Mouse (Mus musculus): ENCODE measurements around the gene Pik3ip1. TPM values are rescaled to one million over a fixed set of nuclear protein-coding genes. Genes with fewer than 3 reads are reported as not detected.

Gene Pik3ip1
- polyA plus RNA-seq, 1 experiment from 2014 or later: 21.3 TPM

DNA sequence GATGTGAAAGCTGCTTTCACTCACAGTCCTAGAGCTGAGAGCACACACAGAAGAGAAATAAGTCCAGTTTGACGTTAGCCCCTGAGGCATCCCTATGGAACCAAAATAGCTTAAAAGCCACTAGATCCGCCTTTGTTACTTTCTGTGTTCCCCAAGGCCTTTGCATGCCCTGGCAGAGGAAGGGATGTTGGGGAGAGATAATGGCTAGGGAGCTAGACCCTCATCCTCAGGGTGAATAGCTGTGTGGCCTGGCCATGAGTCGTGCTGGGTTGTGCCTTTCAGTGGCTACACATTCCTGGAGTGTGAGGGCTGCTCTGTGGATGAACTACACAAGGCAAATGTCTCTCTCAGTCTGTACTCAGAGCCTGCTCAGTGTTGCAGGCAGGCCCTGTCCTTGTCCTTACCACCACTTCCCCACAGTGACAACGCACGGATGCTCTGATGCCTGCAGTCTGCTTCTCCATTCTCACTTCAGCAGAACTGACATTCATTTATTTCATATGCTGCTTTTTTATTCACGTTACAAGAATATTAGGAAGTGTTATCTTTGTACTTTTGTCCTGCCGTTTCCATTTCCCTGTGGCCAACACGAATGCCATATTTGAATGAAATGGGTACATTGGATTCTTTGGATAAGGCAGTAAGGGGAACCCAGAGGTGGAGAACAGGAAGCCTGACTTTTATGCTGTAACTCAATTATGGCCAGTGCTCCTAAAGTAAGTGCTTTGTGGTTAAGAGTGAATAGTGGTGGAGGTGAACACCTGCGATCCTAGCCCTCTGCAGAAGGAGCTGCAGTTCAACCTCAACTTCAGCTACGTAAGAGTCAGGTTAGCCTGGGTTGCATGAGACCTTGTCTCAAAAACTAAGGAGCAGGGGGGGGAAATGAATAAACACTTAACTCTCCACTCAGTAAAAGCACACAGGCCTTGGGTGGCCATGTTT, 32.1 kb upstream of the Pik3ip1 start:
- no peaks in the 10 kb centered on the region for H3K27me3 ChIP-seq (ENCODE audit: control insufficient read depth, insufficient read depth, low read length)
- DNase-seq (ENCODE audit: low spot score) (no peak), ATAC-seq (ENCODE audit: low FRiP score) (no peak)
- H3K27ac ChIP-seq: no peak overlapping the region
- H3K36me3 ChIP-seq (replicated peaks; ENCODE audit: control insufficient read depth, insufficient read depth): peaks cover 98% of the 10 kb centered on the region
- peaks cover 31% of the 10 kb centered on the region for H3K4me1 ChIP-seq (replicated peaks; ENCODE audit: control insufficient read depth, insufficient read depth, low read length)
- H3K4me3 ChIP-seq (replicated peaks; ENCODE audit: low read length): no peak overlapping the region
- no peak overlapping the region for H3K4me2 ChIP-seq (replicated peaks)
- WGBS: 87% methylated on average over 10 of the region's 10 CpGs
- H3K9me3 ChIP-seq (ENCODE audit: control insufficient read depth, low read length): no peaks in the 10 kb centered on the region
- H3K9ac ChIP-seq: no peak overlapping the region; the same call in 1 of the 2 replicates

DNA sequence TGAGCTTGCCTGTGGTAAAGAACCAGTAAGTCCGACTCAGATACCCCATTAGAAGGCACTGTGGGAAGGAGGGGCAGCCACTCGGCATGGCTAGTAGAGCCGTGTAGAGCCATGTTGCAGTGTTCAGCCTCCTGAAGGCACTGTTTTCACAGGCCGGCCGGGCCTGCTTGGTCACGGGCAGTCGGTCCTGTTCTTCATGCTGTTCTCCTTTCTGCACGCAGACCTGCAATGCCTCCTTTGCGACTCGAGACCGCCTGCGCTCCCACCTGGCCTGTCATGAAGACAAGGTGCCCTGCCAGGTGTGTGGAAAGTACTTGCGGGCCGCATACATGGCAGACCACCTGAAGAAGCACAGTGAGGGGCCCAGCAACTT, 31.4 kb upstream of the Pik3ip1 start:
- 94% methylated on average over 14 of the region's 14 CpGs for WGBS
- H3K4me3 ChIP-seq (replicated peaks; ENCODE audit: low read length): no peak overlapping the region
- DNase-seq (ENCODE audit: low spot score): no peak
- peaks cover 98% of the 10 kb centered on the region for H3K36me3 ChIP-seq (replicated peaks; ENCODE audit: control insufficient read depth, insufficient read depth)
- H3K9ac ChIP-seq: no peak overlapping the region
- H3K9me3 ChIP-seq (ENCODE audit: control insufficient read depth, low read length): no peaks in the 10 kb centered on the region
- no peaks in the 10 kb centered on the region for H3K27me3 ChIP-seq (ENCODE audit: control insufficient read depth, insufficient read depth, low read length)
- H3K27ac ChIP-seq: no peak overlapping the region
- peaks cover 24% of the 10 kb centered on the region for H3K4me1 ChIP-seq (replicated peaks; ENCODE audit: control insufficient read depth, insufficient read depth, low read length)
- no peak for ATAC-seq (ENCODE audit: low FRiP score)
- H3K4me2 ChIP-seq (replicated peaks): no peak overlapping the region

DNA sequence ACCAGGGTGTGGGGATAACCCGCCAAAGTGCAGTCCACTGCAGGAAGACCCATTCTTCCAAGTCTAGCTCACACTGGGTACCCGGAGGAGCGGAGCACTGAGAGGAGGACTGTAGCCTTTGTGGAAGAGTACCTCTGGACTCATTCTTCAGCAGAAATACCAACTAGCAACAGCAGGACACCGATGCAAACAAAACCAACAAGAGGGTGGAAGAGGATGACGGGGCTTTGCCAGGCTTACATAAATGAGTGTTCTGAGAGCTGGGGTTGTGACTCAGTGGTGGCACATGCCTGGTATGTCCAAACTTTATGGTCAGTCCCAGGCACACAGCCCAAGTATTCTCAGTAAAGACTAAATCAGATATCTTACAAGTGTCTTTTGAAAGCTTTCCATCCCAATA, 29.1 kb upstream of the Pik3ip1 start:
- DNase-seq (ENCODE audit: low spot score) (no peak), ATAC-seq (ENCODE audit: low FRiP score) (no peak)
- Histone ChIP-seq H3K36me3 (replicated peaks; ENCODE audit: control insufficient read depth, insufficient read depth) (peaks cover 100% of the 10 kb centered on the region), H3K27ac (no peak overlapping the region), H3K9me3 (ENCODE audit: control insufficient read depth, low read length) (no peaks in the 10 kb centered on the region), H3K4me3 (replicated peaks; ENCODE audit: low read length) (no peak overlapping the region), H3K27me3 (ENCODE audit: control insufficient read depth, insufficient read depth, low read length) (no peaks in the 10 kb centered on the region), H3K4me2 (replicated peaks) (no peak overlapping the region), H3K9ac (no peak overlapping the region), H3K4me1 (replicated peaks; ENCODE audit: control insufficient read depth, insufficient read depth, low read length) (peaks cover 4% of the 10 kb centered on the region)
- 94% methylated on average over 5 of the region's 5 CpGs for WGBS

DNA sequence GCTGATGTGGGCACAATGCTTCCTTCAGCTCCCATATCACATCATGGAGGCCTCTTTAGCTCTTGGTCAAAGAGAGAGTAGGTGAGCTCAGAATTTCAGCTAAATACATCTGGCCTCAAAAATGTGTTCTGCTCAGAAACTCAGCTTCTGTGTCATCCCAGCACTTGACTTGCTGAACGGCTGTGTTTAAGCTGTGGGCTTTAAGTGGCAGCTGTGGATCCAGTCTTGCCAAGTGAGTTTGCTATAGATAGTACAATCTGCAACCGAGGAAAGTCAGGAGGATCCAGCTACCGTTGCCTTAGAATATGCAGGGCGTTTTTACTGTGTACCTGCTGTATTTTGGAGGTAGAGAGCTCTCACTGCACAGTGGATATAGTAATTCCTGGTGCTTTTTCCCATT, 27.8 kb upstream of the Pik3ip1 start:
- ATAC-seq (ENCODE audit: low FRiP score): no peak
- no peak overlapping the region for H3K4me2 ChIP-seq (replicated peaks)
- H3K36me3 ChIP-seq (replicated peaks; ENCODE audit: control insufficient read depth, insufficient read depth): peaks cover 100% of the 10 kb centered on the region
- H3K27me3 ChIP-seq (ENCODE audit: control insufficient read depth, insufficient read depth, low read length): no peaks in the 10 kb centered on the region
- DNase-seq (ENCODE audit: low spot score): no peak
- 92% methylated on average over 4 of the region's 4 CpGs for WGBS
- no peaks in the 10 kb centered on the region for H3K4me1 ChIP-seq (replicated peaks; ENCODE audit: control insufficient read depth, insufficient read depth, low read length)
- no peaks in the 10 kb centered on the region for H3K9me3 ChIP-seq (ENCODE audit: control insufficient read depth, low read length)
- H3K27ac ChIP-seq: no peak overlapping the region
- no peak overlapping the region for H3K4me3 ChIP-seq (replicated peaks; ENCODE audit: low read length)
- no peak overlapping the region for H3K9ac ChIP-seq

DNA sequence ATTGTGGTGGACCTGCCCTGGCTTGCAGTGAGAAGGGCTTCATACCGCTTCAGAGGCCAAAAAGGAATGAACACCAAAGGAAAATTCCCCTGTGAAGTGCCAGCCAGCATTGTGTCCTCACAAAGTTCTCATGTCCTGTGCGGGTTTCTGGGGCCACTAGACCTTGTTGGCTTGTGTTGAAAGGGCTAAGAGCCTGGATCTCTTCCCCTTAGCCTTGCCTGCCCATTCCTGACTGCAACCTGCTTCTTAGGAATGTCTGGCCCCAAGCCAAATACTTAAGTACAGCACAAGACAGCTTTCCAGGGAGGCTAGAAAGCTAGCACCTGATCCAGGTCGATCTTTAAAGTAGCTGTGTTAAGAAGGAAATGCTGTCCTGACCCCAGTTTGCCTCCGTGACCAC, 27.4 kb upstream of the Pik3ip1 start:
- H3K27me3 ChIP-seq (ENCODE audit: control insufficient read depth, insufficient read depth, low read length): no peaks in the 10 kb centered on the region
- DNase-seq (ENCODE audit: low spot score) (no peak), ATAC-seq (ENCODE audit: low FRiP score) (no peak)
- no peak overlapping the region for H3K4me2 ChIP-seq (replicated peaks)
- H3K4me3 ChIP-seq (replicated peaks; ENCODE audit: low read length): no peak overlapping the region
- 90% methylated on average over 4 of the region's 4 CpGs for WGBS
- peaks cover 100% of the 10 kb centered on the region for H3K36me3 ChIP-seq (replicated peaks; ENCODE audit: control insufficient read depth, insufficient read depth)
- no peak overlapping the region for H3K9ac ChIP-seq
- no peak overlapping the region for H3K27ac ChIP-seq
- H3K9me3 ChIP-seq (ENCODE audit: control insufficient read depth, low read length): no peaks in the 10 kb centered on the region
- no peaks in the 10 kb centered on the region for H3K4me1 ChIP-seq (replicated peaks; ENCODE audit: control insufficient read depth, insufficient read depth, low read length)

DNA sequence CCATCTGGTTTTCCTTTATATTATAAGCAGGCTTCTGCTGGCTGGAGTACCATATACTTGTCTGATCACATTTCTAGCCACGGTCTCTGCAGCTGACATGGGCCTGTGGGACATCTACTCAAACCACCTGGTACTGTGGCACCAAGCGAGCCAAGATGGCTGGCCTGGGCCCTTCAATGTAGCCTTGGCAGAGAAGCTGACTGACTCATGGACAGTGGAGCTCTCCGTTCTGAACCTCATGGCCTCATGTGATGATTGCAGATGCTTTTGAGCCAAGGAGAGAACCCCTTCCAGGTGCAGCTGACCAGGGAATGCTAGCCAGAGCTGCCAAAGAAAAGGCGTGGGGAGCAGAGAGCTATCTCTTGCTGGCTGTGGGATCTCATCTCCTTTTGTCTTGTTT, 24.4 kb upstream of the Pik3ip1 start:
- no peak for ATAC-seq (ENCODE audit: low FRiP score)
- Histone ChIP-seq H3K9ac (no peak overlapping the region), H3K9me3 (ENCODE audit: control insufficient read depth, low read length) (no peaks in the 10 kb centered on the region), H3K27me3 (ENCODE audit: control insufficient read depth, insufficient read depth, low read length) (no peaks in the 10 kb centered on the region), H3K4me1 (replicated peaks; ENCODE audit: control insufficient read depth, insufficient read depth, low read length) (no peaks in the 10 kb centered on the region), H3K4me3 (replicated peaks; ENCODE audit: low read length) (no peak overlapping the region), H3K4me2 (replicated peaks) (no peak overlapping the region), H3K27ac (no peak overlapping the region), H3K36me3 (replicated peaks; ENCODE audit: control insufficient read depth, insufficient read depth) (peaks cover 100% of the 10 kb centered on the region)
- 96% methylated on average over 4 of the region's 4 CpGs for WGBS
- no peak for DNase-seq (ENCODE audit: low spot score)

DNA sequence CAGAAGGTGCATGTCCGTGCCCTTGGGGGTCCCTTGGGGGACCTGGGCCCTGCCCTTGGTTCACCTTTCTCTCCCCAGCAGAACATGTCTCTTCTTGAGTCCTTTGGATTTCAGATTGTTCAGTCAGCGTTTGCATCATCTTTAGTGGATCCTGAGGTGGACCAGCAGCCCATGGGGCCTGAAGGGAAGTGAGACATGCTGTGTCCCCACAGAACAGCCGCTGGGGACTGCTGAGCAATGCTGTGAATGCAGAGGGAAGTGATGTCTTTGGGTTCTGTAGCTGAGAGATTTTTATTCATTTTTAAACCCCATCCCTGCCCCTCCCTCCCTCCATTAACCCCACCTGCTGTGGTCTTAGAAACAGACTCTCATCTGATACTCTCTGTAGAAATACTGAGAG, 22.3 kb upstream of the Pik3ip1 start:
- DNase-seq (ENCODE audit: low spot score): no peak
- no peak overlapping the region for H3K4me3 ChIP-seq (replicated peaks; ENCODE audit: low read length)
- no peaks in the 10 kb centered on the region for H3K4me1 ChIP-seq (replicated peaks; ENCODE audit: control insufficient read depth, insufficient read depth, low read length)
- H3K9me3 ChIP-seq (ENCODE audit: control insufficient read depth, low read length): no peaks in the 10 kb centered on the region
- no peak overlapping the region for H3K27ac ChIP-seq
- H3K4me2 ChIP-seq (replicated peaks): no peak overlapping the region
- peaks cover 93% of the 10 kb centered on the region for H3K36me3 ChIP-seq (replicated peaks; ENCODE audit: control insufficient read depth, insufficient read depth)
- no peak for ATAC-seq (ENCODE audit: low FRiP score)
- H3K9ac ChIP-seq: no peak overlapping the region
- no peaks in the 10 kb centered on the region for H3K27me3 ChIP-seq (ENCODE audit: control insufficient read depth, insufficient read depth, low read length)
- 97% methylated on average over 3 of the region's 3 CpGs for WGBS

DNA sequence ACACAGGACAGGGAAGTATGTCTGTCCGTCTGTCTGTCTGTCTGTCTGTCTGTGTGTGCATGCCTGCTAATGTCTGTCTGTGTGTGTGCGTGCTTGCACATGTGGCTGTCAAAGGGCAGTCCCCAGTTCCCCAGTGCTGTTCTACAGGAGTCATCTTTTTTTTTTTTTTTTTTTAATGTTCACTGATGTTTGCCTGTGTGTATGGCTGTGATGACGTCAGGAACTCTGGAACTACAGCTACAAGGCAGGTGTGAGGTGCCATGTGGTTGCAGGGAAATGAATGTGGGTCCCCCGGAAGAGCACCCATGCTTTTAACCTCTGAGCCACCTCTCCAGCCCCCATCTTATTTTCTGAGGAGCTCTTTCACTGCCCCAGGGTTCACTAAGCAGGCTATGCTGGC, 20.3 kb upstream of the Pik3ip1 start:
- Histone ChIP-seq H3K27me3 (ENCODE audit: control insufficient read depth, insufficient read depth, low read length) (no peaks in the 10 kb centered on the region), H3K4me3 (replicated peaks; ENCODE audit: low read length) (no peak overlapping the region), H3K9me3 (ENCODE audit: control insufficient read depth, low read length) (no peaks in the 10 kb centered on the region), H3K4me2 (replicated peaks) (no peak overlapping the region), H3K4me1 (replicated peaks; ENCODE audit: control insufficient read depth, insufficient read depth, low read length) (no peaks in the 10 kb centered on the region), H3K9ac (no peak overlapping the region), H3K36me3 (replicated peaks; ENCODE audit: control insufficient read depth, insufficient read depth) (peaks cover 73% of the 10 kb centered on the region), H3K27ac (no peak overlapping the region)
- no peak for DNase-seq (ENCODE audit: low spot score)
- ATAC-seq (ENCODE audit: low FRiP score): no peak
- 88% methylated on average over 4 of the region's 4 CpGs for WGBS

DNA sequence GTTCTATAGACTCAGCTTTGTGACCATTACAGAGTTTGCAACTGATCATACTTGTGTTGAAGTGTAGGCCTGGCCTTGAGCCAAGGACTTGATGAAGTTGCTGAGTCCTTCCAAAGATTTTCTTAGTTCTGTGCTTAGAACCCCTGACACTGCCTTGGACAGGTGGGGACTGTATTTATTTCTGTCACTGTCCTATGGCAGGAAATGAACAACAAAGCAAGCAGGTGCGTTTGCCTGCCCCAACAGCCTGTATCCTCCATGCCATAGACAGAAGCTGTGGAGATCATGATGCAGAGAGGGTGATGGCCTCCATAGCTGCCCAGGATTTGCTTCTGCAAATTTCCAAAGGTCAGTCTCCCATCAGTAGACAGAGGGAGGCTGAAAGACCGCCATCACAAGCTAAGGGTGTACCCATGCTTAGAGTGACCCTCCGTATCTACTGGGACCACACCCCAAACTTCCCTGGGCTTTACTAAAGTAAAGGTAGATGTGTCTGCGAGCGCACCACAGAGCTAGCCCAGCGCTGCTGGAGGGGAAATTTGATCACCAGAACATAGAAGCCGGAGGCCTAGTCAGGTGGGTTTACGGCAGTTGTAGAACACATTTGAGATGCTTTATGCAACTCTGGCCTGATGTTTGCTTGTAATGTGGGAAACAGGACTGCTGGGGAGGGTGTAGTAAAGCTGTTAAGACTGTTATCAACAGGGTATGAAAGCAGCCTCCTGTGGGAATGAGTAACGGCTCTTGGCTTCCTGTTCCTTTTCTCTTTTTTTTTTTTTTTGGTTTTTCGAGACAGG, 19.2 kb upstream of the Pik3ip1 start:
- 92% methylated on average over 9 of the region's 10 CpGs for WGBS
- H3K27me3 ChIP-seq (ENCODE audit: control insufficient read depth, insufficient read depth, low read length): no peaks in the 10 kb centered on the region
- H3K9ac ChIP-seq: no peak overlapping the region
- H3K36me3 ChIP-seq (replicated peaks; ENCODE audit: control insufficient read depth, insufficient read depth): peaks cover 62% of the 10 kb centered on the region
- H3K27ac ChIP-seq: no peak overlapping the region
- DNase-seq (ENCODE audit: low spot score): no peak
- H3K4me3 ChIP-seq (replicated peaks; ENCODE audit: low read length): no peak overlapping the region
- H3K4me2 ChIP-seq (replicated peaks): no peak overlapping the region
- no peaks in the 10 kb centered on the region for H3K9me3 ChIP-seq (ENCODE audit: control insufficient read depth, low read length)
- H3K4me1 ChIP-seq (replicated peaks; ENCODE audit: control insufficient read depth, insufficient read depth, low read length): no peaks in the 10 kb centered on the region
- ATAC-seq (ENCODE audit: low FRiP score): no peak

Measured in hindbrain, embryonic 14.5 days (tissue).